Mouse (Mus musculus) embryonic fibroblast, embryonic 13.5 days (primary cell): Measurements from ENCODE around the gene Actn3. TPM values are rescaled to one million over a fixed set of nuclear protein-coding genes. Genes with fewer than 3 reads are reported as not detected.
"Not testable (repeated sequence)": the region's sequence is repeated elsewhere in the genome, so short reads cannot be mapped to it uniquely, and the experiment has no call there.

Source experiments
- H3K27ac ChIP-seq: 2 replicates; pipeline ENCODE4 v1.5.1; 2012; ENCODE audit warnings: low read length, control low read depth, inconsistent platforms; ENCODE audit not compliant: insufficient read depth
- H3K4me1 ChIP-seq: 2 replicates; pipeline ENCODE4 v1.6.1; 2011; ENCODE audit warnings: low read length; ENCODE audit not compliant: control insufficient read depth, insufficient read depth
- H3K4me3 ChIP-seq: 2 replicates; pipeline ENCODE4 v1.5.1; 2011; ENCODE audit warnings: mild to moderate bottlenecking, control low read depth, low read length; ENCODE audit not compliant: insufficient read depth
- CTCF ChIP-seq: IDR thresholded peaks from 2 replicates; pipeline ENCODE4 v1.5.1; 2011; ENCODE audit warnings: mild to moderate bottlenecking, control low read depth, low read length, moderate library complexity, borderline replicate concordance; ENCODE audit not compliant: insufficient read depth
- POLR2A ChIP-seq: IDR thresholded peaks from 2 replicates; pipeline ENCODE4 v1.6.1; 2011; ENCODE audit warnings: low read depth, mild to moderate bottlenecking, control low read depth, low read length, moderate library complexity
- polyA plus RNA-seq: library from polyadenylated mRNA; stranded (reverse); fragments of >200 nt; gene quantifications from 2 replicates; pipeline ENCODE4 v1.2.4, GENCODE M21; 2011; ENCODE audit warnings: low read depth; ENCODE audit not compliant: missing spikeins, insufficient read length

Gene Actn3
- polyA plus RNA-seq, 1 experiment, result 1.4 TPM

- no peaks in the 10 kb centered on the region for H3K4me1 ChIP-seq
- no peak overlapping the region for H3K4me3 ChIP-seq
- H3K27ac ChIP-seq, result no peak overlapping the region
- TF ChIP-seq POLR2A, result no peak
- no peak for TF ChIP-seq CTCF
Measured at GRCm38 (mm10) chr19:4896780-4897520, 19.2 kb upstream of the Actn3 start.

GRCm38 (mm10) chr19:4891798-4892197, 14.1 kb upstream of the Actn3 start:
- no peak for TF ChIP-seq POLR2A
- TF ChIP-seq CTCF, result no peak
- no peak overlapping the region for H3K27ac ChIP-seq
- H3K4me3 ChIP-seq, result no peak overlapping the region
- no peaks in the 10 kb centered on the region for H3K4me1 ChIP-seq

- no peak overlapping the region for H3K4me3 ChIP-seq
- TF ChIP-seq POLR2A (no peak), CTCF (no peak)
- H3K27ac ChIP-seq, result no peak overlapping the region
- H3K4me1 ChIP-seq, result no peaks in the 10 kb centered on the region
Measured at GRCm38 (mm10) chr19:4889791-4890190, 12.1 kb upstream of the Actn3 start.

GRCm38 (mm10) chr19:4883961-4884360, 6.3 kb upstream of the Actn3 start:
- H3K27ac ChIP-seq, result no peak overlapping the region
- no peaks in the 10 kb centered on the region for H3K4me1 ChIP-seq
- H3K4me3 ChIP-seq, result no peak overlapping the region
- TF ChIP-seq CTCF (no peak), POLR2A (no peak)

GRCm38 (mm10) chr19:4879324-4879703, 1.6 kb upstream of the Actn3 start:
- Histone ChIP-seq H3K27ac (no peak overlapping the region), H3K4me3 (peak overlapping the region; percentile 98), H3K4me1 (no peaks in the 10 kb centered on the region)
- no peak for TF ChIP-seq POLR2A
- no peak for TF ChIP-seq CTCF

- Histone ChIP-seq H3K4me3 (peak within 1 kb of the TSS; percentile 98), H3K4me1 (no peaks in the 10 kb centered on the region), H3K27ac (peak within 1 kb of the TSS; percentile 54)
- TF ChIP-seq CTCF (no peak), POLR2A (peak; percentile 64)
Measured at GRCm38 (mm10) chr19:4878405-4879323, 955 bp upstream of the Actn3 start, which contains the start of gene Zdhhc24. Gene Zdhhc24 (plus strand): TSS chr19:4878668.

GRCm38 (mm10) chr19:4876755-4877154, 954 bp downstream of the Actn3 start:
- TF ChIP-seq POLR2A (no peak), CTCF (no peak)
- H3K4me1 ChIP-seq, result no peaks in the 10 kb centered on the region
- H3K27ac ChIP-seq, result no peak overlapping the region
- H3K4me3 ChIP-seq, result no peak overlapping the region

- Histone ChIP-seq H3K4me1 (no peaks in the 10 kb centered on the region), H3K4me3 (no peak overlapping the region), H3K27ac (no peak overlapping the region)
- TF ChIP-seq POLR2A (no peak), CTCF (no peak)
Measured at GRCm38 (mm10) chr19:4876241-4876640, 1.5 kb downstream of the Actn3 start.

GRCm38 (mm10) chr19:4874613-4875012, 3.1 kb downstream of the Actn3 start:
- H3K4me1 ChIP-seq, H3K4me3 ChIP-seq, H3K27ac ChIP-seq: not testable (repeated sequence)

- TF ChIP-seq POLR2A (no peak), CTCF (no peak)
- H3K27ac ChIP-seq, result no peak overlapping the region
- H3K4me3 ChIP-seq, result no peak overlapping the region
- no peaks in the 10 kb centered on the region for H3K4me1 ChIP-seq
Measured at GRCm38 (mm10) chr19:4865147-4865546, 12.6 kb downstream of the Actn3 start.
